Mouse (Mus musculus) mouse embryonic stem cell (cell line): ENCODE results near the gene Arrdc5.

Experiments used
- in situ Hi-C, 2 experiments: fragments of 300-500 bp; cut with MboI; formaldehyde crosslinking; loops; 1 replicate in 1 of 2; 3 replicates in 1 of 2; pipeline ENCODE4 v1.14.3; 2019 to 2020; ENCODE audit warnings: low sequenced_read_pairs in 2 of 2, low pct_unique_long_range_greater_than_20kb in 1 of 2, mixed read lengths in 1 of 2; ENCODE audit not compliant: unreplicated experiment in 1 of 2

Gene Arrdc5

DNA sequence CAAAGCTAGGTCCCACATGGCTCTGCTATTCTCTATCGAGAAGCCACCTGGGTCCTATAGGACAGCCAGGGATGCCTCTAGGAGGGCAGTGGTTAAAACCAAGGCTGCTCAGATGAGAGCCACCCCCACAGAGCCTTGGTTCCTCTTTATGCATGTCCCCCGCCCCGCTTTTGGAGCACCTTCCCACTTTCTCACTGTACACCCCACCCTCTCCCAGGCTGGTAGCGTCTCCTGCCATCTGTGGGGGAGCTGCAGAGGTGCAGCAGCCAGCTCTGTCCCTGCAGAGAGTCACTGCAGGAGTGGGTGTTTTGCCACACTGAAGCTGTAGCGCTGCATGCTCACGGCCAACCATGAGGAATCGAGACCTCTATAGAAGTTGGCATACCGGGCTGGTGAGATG, 16.8 kb downstream of the Arrdc5 start:
- in situ Hi-C loops, result no loop called here

DNA sequence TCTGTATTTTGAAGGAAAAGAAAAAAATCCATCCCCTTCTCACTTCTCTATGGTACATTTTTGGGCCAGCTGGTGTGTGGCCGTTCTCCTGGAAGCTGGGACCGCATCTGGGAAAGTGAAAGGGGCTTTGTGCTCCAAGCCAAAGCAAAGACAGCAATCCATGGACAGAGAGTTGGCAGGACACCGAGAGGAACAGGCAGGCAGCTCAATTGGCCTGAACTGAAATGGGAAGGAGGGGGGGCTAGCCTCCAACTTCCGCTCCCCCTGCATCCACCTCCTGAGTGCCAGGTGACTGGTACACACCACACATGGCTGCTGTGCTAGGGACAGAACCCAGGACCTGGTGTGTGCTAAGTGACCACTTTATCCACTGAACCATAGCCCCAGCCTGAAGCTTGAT, 17.3 kb downstream of the Arrdc5 start:
- in situ Hi-C loops, result no loop called here

DNA sequence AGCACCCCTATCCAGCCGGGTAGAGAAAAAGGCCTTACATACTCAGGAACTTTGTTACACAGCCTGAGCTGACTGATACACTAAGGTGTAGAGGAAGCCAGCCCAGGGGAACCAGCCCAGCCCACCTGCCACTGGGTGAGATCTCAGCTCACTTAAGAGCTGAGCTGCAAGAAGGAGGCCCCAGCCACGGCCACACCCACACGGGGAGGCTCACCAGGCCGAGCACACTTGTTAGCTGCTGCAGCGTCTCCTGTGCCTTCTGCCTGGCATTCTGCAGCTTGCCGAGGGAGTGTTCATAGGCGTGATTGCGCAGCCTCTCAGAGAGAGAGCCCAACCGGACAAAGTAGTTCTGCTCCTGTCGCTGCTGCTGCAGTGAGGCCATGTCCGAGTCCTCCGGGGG, 18.9 kb downstream of the Arrdc5 start:
- in situ Hi-C loops, result no loop called here

DNA sequence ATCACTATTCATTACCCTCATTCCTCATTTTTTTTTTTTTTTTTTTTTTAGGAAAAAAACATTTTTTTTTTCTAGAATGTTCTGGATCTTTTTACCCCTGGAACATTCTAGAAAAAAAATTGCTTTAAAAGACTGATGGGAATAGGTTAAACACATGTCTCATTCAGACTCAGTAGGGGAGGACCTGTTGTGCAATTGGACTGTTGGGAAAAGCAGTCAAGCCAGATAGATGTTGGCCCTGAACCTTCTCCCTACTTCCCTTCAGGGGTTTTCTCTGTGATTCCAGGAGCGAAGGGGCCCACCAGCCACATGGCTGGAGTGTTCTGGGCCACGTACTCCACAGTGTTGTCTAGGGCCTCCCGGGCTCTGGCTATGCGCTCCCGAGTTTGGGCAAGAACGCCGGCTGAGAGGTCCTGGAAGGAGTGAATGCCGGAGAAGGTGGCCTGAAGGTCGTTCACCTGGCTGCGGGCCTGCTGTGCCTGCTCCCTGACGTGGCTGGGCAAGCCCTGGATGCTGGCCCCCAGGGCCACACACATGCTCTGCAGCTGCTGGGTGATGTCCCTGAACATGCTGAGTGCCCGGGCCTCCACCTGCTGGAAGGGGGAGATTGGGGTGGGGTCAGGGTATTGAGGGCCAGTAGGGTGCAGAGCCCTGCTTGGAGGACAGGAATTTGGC, 20.5 kb downstream of the Arrdc5 start:
- in situ Hi-C loops, result no loop called here

DNA sequence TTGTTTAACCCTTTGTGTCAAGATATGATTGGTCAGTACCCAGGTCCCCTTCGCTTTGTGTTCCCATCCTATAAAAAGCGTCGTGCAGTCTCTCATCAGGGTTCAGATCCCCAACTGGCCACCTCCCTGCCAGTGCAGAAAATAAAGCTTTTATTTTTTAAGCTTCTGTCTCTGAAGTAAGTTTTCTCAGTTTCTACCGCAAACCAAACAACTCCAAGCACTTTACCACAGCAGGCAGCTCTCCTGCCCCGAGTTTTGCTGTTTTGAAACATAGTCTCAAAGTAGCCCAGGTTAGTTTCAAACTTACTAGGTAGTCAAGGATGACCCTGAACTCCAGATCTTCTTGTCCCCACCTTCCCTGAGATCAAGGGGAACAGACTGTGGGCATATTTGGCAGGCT, 21.7 kb downstream of the Arrdc5 start:
- in situ Hi-C loops, result no loop called here

DNA sequence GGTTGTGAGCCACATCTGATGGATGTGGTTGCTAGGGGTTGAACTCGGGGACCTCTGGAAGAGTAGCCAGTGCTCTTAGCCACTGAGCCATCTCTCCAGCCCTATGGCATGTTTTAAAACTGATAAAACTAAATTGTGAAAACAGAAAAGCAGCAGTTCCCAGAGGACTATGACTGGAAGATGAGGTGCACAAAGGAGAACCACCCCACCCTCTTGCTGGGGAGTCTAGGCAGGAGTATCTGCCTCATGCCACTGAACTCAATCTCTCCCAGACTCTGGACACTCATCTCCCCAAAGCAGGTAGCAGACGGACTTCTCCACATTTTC, 22.6 kb downstream of the Arrdc5 start:
- in situ Hi-C loops, result no loop called here

DNA sequence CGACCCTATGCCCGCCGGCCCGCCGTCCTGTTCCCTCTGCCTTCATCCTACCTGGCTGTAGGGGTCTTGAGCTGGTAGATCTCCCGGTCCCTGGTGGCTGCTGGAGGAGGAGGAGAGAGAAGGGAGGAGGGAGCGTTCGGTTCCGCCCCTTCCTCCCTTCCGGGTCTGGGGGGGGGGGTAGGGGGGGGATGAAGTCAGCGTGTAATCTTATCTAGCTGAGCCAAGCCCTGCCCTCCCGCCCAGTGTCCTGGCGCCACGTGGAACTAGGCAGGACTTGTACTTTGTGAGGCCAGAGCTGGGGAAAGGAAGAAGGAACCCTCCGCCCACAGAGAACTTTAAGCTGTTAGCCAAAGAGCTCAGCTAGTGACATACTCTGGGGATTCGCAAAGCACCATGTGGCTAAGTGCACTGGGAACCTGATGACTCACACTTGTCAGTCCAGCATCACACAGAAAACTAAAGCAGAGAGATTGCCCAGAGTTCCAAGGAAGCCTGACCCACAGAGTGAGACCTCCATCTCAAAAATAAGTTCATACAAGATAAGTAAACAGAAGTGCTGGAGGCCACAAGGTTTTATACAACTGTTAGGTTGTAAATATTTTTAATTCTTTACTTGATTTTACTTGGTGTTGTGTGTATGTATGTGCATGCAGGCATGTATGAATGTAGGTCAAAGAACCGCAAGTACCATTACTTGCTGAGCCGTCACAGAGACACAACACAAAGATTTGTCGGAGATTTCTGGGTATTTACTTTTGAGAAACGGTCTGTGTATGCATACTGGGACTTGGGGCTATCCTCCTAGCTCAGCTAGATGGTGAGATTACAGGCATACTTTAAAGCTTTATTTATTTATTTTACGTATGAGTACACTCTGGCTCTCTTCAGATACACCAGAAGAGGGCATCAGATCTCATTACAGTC, 23.2 kb downstream of the Arrdc5 start, which contains the start of gene Ticam1:
Ticam1 (minus strand) TSS at position 144 of the 924 bp plus-strand sequence.
- in situ Hi-C loops, result no loop called here

DNA sequence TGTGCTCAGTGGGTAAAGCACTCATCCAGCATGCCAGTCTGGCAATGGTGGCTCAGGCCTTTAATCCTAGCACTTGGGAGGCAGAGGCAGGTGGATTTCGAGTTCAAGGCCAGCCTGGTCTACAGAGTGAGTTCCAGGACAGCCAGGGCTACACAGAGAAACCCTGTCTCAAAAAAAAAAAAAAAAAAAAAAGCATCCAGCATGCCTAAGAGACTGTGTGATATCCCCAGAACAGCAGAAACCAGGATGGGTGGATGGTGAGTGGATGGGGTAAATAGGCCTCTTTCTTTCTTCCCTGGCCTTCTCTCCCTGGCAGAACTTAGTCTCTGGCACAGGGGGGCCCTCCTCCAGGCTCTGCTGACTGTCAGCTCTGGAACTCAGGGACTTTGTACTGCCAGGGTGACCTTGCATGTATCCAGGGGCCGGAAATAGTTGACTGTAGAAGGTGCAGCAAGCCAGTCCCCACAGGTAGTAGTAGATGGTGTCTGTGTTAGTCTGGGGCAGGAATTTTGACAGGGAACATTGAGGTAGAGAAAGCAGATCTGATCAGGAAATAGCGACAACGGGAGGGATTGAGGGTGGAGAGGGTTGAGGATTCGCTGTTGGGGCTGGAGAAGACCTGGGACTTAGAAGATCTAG, 24.1 kb downstream of the Arrdc5 start:
- in situ Hi-C loops, result no loop called here

DNA sequence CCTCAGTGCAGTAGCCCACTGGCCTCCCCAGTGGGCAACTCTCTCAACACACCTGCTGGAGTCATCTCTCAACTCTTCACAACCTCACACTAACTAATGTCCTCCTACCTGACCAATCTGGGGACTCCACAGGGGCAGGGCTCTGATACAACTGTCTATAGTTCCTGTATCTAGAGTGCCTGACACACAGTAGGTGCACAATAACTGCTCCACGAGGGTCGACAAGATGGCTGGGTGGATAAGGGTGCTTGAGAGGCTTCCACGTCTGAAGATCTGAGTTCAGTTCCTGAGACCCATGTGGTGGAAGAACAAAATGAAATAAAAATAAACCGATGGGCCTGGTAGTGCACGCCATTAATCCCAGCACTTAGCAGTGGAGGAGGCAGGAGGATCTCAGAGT, 26.1 kb downstream of the Arrdc5 start:
- in situ Hi-C loops, result no loop called here

DNA sequence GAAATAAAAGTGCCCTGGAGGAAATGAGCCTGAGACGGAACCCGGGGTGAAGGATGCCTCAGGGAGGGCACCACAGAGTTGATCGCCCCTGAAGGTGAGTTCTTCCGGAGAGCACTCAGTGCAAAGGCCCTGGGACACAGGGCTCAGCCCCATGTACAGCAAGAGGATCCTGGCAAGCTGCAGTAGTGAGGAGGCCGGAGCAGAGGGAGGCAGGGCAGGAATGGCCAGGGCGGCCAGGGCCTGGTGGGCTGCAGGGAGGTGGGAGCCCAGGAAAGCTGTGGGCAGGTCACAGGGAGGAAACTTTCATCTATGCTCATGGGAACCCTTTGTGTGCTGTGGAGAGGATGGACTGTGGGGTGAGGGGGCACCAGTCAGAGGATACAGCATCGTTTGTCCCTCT, 26.6 kb downstream of the Arrdc5 start:
- in situ Hi-C loops, result no loop called here

DNA sequence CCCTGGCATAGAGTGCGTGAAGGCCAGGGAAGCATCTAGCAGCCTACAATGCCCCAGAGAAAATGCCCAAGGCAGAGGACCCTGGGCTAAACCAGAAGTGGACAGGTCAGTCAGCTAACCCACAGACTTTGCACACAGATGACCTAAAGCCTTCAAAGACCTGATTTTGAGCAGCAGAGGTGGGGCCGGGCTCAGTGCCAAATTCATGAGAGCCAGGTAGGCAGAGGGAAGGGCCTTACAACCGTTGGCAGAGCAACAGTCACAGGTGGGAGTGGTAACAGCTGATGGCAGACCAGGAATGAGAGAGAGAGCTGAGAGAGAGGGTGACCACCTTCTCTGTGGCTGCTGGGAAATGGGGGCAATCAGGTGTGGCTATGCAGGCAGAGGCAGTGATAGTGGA, 27.4 kb downstream of the Arrdc5 start:
- in situ Hi-C loops, result no loop called here

DNA sequence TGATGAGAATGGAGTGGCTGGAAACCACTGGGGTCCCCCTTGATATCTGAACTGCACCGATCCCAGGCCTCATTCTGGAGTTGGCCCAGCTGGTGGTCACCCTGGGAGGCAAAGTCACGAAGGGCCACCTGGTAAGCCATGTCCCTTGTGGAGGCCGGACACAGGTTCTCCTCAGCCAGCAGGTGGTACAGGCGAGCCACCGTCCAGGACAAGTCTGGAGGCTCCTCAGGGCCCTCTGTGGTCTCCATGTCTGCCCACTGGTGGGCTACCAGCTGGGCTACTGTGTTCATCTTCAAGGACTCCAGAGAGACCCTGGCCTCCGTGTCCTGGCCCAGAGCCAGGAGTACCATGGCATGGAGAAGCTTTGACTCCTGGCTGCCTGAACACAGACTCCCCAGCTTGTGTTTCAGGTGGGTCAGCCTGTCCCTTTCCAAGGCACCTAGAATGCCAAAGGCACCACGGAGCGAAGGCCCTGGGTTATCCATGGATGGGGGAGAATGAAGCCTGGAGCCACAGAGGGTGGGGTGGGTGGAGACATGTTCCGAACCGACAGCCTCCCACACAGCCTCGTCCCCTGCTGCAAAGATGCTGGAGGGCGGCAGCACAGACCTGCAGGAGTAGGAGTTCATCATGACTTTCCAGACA, 28.4 kb downstream of the Arrdc5 start:
- in situ Hi-C loops, result no loop called here

DNA sequence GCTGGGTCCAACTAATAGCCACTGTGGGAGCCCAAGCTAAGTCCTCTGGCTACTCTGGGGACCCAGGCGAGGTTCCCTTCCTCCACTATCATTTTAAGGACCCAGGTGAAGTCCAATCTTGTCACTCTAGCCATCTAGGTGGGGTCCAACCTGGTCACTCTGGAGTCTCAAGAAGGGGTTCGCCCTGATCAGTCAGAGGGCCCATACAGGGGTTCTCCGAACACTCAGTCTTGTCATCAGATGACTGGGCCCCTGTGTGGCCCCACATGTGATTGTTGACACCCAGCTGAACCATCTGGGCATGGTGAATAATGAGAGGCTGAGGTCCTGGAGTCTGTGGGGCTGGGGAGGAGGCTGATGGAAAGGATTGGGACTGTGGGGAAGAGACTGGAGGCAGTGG, 30.3 kb downstream of the Arrdc5 start:
- in situ Hi-C loops, result no loop called here

DNA sequence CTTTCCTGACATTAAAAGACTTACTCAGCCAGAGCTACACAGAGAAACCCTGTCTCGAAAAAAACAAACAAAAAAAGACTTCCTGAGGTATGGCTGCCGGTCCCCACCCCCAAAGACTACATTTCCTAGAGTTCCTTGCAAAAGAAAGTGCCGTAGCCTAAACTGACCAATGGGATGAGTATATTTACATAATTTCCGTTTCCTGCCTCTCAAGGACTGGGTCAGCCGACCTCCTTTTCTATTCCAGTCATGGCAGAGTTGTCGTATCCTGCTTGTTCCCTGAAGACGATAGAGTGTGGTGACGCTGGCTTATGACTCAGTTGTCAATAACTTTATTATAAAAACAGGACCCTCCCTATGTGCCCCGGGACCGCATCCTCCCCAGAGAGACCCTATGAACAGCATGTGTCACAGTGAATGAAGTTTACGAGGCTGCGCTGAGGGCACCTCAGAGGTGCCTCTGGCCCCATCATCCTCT, 30.9 kb downstream of the Arrdc5 start:
- in situ Hi-C loops, result no loop called here

DNA sequence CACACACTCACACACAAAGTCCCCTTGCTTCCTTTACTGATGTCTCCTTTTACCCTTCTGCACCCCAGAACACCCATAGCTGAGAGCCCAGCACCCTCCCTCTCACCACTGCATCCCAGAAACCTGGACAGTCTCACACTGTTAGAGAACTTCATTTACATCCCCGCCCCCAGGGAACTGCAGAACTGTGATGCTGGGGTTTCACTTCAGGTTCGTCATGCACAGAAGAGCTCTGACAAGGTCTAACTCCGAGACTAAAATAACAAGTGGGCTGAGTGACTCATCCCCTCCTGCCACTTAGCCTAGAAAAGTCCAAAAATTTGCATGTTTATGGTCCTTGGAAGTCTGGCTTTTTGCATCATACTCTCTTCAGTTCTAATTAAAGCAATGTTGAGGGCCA, 33.8 kb downstream of the Arrdc5 start:
- in situ Hi-C loops, result no loop called here

DNA sequence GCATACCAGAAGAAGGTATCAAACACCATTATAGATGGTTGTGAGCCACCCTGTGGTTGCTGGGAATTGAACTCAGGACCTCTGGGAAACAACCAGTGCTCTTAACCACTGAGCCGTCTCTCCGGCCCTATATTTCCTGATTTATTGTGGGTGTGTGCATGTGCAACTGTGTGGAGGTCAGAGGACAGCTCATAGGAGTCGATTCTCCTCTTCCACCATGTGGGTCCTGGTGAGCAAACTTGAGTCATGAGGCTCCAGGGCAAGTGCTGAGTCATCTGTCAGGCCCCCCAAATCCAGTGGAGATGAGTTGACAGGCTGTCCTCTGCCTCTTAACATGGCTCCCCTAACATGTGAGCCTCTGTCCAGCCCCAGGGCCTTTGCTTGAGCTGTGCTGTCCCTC, 34.2 kb downstream of the Arrdc5 start:
- in situ Hi-C loops, result no loop called here

DNA sequence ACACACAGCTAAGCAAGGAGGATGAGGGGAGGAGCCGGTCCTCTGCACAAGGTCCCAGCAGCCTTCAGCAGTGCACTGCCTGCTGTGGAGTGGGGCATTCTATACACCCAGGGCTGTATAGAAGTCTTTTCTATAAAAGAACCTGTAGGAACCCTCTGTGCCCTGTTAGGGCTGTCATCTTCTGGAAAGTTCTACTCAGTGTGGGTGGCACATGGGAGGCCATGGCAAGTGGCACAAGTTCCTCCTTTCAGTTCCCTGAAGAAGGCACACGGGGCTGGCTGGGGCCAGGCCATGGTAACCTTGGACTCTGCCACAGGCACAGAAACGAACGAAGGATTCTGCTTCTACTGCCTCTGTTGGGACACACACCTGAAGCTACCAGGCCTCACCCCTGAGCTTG, 35.1 kb downstream of the Arrdc5 start:
- in situ Hi-C loops, result no loop called here

DNA sequence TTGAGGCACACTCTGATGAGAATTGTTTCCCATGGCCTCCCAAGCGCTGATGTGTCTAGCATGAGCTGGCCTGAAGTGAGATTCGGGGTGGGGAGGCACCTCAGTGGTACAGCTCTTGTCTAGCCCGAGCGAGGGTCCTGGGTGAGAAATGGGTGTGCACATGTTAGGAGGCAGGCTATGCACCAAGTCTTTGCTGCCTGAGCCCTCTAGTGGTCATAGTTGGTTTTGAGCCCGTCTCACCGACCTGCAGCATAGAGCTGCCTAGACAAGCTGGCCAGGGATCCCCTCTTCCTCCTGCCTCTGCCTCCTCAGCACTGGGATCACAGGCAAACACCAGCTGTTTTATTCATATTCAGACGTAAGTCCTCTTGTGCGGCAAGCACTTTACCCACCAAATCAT, 36.1 kb downstream of the Arrdc5 start:
- in situ Hi-C loops, result no loop called here

DNA sequence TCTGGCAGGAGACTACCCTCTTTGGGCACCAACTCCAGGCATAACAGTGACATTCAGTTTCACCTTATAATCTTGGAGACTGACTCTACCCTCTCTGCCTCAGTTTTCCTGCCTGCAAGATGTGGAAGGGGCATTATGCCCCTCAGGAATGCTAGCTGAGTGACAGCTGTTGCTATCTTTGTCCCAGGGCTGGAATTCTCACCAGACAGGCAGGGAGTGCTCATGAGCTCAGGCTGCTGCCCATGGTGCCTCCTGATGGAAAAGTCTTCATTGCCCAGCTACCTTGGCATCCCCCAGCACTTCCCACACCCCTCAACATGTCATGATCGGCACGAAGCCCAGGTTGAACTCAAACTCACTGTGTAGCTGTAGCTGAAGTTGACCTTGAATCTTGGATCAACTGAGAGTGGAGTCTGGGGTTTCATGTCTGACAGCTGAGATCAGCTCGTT, 37.4 kb downstream of the Arrdc5 start:
- in situ Hi-C loops, result no loop called here
